Mouse (Mus musculus) megakaryocyte, embryonic 14.5 days (primary cell): ENCODE results near the gene Gm44502. TPM values are rescaled to one million over a fixed set of nuclear protein-coding genes. Genes with fewer than 3 reads are reported as not detected.

Experiments
- H3K27me3 ChIP-seq: replicated peaks from 2 replicates; pipeline ENCODE3; 2012; ENCODE audit warnings: inconsistent platforms
- H3K36me3 ChIP-seq: replicated peaks from 2 replicates; pipeline ENCODE3; 2012; ENCODE audit warnings: low read length, inconsistent platforms, mixed read lengths
- H3K4me1 ChIP-seq: 2 replicates; pipeline ENCODE4 v1.6.1; 2012; ENCODE audit warnings: inconsistent platforms
- H3K4me3 ChIP-seq: replicated peaks from 2 replicates; pipeline ENCODE3; 2012; ENCODE audit warnings: moderate library complexity, mild to moderate bottlenecking, inconsistent platforms
- H3K9me3 ChIP-seq: 2 replicates; pipeline ENCODE4 v1.6.1; 2012; ENCODE audit warnings: inconsistent platforms
- FLI1 ChIP-seq: IDR thresholded peaks from 2 replicates; pipeline ENCODE4 v1.6.1; 2012; ENCODE audit warnings: low read length, inconsistent platforms, mixed read lengths
- GATA1 ChIP-seq: IDR thresholded peaks from 3 replicates; pipeline ENCODE4 v1.6.1; 2012; ENCODE audit warnings: mixed read lengths, low read length, inconsistent platforms, borderline replicate concordance
- polyA plus RNA-seq: library from polyadenylated mRNA; stranded (reverse); fragments of >175 nt; gene quantifications from 2 replicates; pipeline ENCODE4 v1.2.3, GENCODE M21; 2012; ENCODE audit warnings: low replicate concordance; ENCODE audit not compliant: insufficient read depth

Gm44502 gene
- polyA plus RNA-seq, 1 experiment = 0.13 TPM

DNA sequence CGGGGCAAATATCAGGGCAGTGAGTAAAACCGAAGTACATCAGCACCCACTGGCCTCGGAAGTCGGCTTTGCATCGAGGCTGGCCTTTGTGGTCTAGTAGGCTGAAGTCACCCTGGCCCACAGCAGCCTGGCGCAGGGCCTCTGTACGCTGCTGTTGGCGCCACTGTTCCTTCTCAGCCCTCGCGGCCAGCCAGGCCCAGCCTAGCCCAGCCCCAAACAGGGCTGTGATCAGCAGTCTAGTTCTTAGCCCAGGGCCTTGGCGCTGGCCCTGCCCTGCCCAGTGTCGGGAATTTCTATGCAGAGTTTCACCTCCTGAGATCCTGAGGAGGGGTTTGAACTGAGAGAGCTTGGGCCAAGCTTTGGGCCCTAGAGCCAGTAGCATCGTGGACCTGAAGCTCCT, 57.4 kb downstream of the Gm44502 start:
- Histone ChIP-seq H3K9me3 (no peaks in the 10 kb centered on the region), H3K27me3 (peaks cover 2% of the 10 kb centered on the region), H3K4me1 (peaks cover 55% of the 10 kb centered on the region), H3K36me3 (peaks cover 58% of the 10 kb centered on the region), H3K4me3 (peak overlapping the region; percentile 14)
- TF ChIP-seq FLI1 = no peak
- no peak for TF ChIP-seq GATA1

Other genes with a start within 250 kb of the Gm44502 start
- 71.6 and 100 TPM in 2 replicates for gene Plxnb2, start 248.9 kb downstream of the Gm44502 start, polyA plus RNA-seq
- gene Dennd6b, start 233.2 kb downstream of the Gm44502 start, polyA plus RNA-seq = 3.6 and 10.0 TPM in 2 replicates
- gene Ppp6r2, start 218.1 kb downstream of the Gm44502 start, polyA plus RNA-seq = 20.7 and 31.2 TPM in 2 replicates
- 171 and 172 TPM in 2 replicates for gene Sbf1, start 114.4 kb downstream of the Gm44502 start, polyA plus RNA-seq
- 4.0 TPM in 1 of 2 replicates, not detected in the other for gene Adm2, start 107.0 kb downstream of the Gm44502 start, polyA plus RNA-seq
- gene Miox, start 95.3 kb downstream of the Gm44502 start, polyA plus RNA-seq = not detected in 2 replicates
- 65.0 and 111 TPM in 2 replicates for gene Lmf2, start 74.0 kb downstream of the Gm44502 start, polyA plus RNA-seq
- gene Ncaph2, start 74.0 kb downstream of the Gm44502 start, polyA plus RNA-seq = 21.9 and 44.6 TPM in 2 replicates
- 47.2 and 56.7 TPM in 2 replicates for gene Sco2, start 55.9 kb downstream of the Gm44502 start, polyA plus RNA-seq
- 0.41 and 6.8 TPM in 2 replicates for gene Tymp, start 52.7 kb downstream of the Gm44502 start, polyA plus RNA-seq
- gene Odf3b, start 50.4 kb downstream of the Gm44502 start, polyA plus RNA-seq = 16.5 and 19.6 TPM in 2 replicates
- gene Klhdc7b, start 44.8 kb downstream of the Gm44502 start, polyA plus RNA-seq = 0.07 TPM in 1 of 2 replicates, not detected in the other
- not detected in 2 replicates for gene Syce3, start 19.2 kb downstream of the Gm44502 start, polyA plus RNA-seq
- 0.31 TPM in 1 of 2 replicates, not detected in the other for gene Cpt1b, start 3.8 kb downstream of the Gm44502 start, polyA plus RNA-seq
- not detected in 2 replicates for gene C730034F03Rik, start 107 bp downstream of the Gm44502 start, polyA plus RNA-seq
- gene Chkb, start 212 bp upstream of the Gm44502 start, polyA plus RNA-seq = 27.6 and 63.0 TPM in 2 replicates
- not detected in 2 replicates for gene Mapk8ip2, start 24.2 kb upstream of the Gm44502 start, polyA plus RNA-seq
- gene Arsa, start 47.7 kb upstream of the Gm44502 start, polyA plus RNA-seq = 82.1 and 91.3 TPM in 2 replicates
- 37.4 and 85.0 TPM in 2 replicates for gene Shank3, start 69.9 kb upstream of the Gm44502 start, polyA plus RNA-seq
- gene Acr, start 138.6 kb upstream of the Gm44502 start, polyA plus RNA-seq = 0.49 and 3.0 TPM in 2 replicates
- gene Rabl2, start 162.2 kb upstream of the Gm44502 start, polyA plus RNA-seq = 15.1 TPM in 1 of 2 replicates, not detected in the other